Mouse (Mus musculus): ENCODE measurements around the gene I0C0044D17Rik. TPM values are rescaled to one million over a fixed set of nuclear protein-coding genes. Genes with fewer than 3 reads are reported as not detected.
"Not testable (repeated sequence)": the region's sequence is repeated elsewhere in the genome, so short reads cannot be mapped to it uniquely, and the experiment has no call there.

I0C0044D17Rik gene
- not detected for total RNA-seq (2021)

DNA sequence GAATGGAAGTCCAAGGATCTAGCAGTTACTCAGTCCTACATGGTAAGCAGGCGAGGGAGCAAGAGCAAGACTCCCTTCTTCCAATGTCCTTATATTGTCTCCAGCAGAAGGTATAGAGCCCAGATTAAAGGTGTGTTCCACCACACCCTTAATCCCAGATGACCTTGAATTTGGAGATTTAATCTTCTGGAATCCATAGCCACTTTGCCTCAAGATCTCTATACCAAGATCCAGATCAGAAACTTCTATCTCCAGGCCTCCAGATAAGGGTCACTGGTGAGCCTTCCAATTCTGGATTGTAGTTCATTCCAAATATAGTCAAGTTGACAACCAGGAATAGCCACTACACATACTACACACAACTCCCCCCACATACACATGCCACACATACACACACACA lies at the start of gene I0C0044D17Rik:
TSS of gene I0C0044D17Rik (minus strand) at position 101 of the 400 bp plus-strand sequence.
- DNase-seq (ENCODE audit: extremely low spot score in 1 of 2, low spot score in 1 of 2), result not testable (repeated sequence)

DNA sequence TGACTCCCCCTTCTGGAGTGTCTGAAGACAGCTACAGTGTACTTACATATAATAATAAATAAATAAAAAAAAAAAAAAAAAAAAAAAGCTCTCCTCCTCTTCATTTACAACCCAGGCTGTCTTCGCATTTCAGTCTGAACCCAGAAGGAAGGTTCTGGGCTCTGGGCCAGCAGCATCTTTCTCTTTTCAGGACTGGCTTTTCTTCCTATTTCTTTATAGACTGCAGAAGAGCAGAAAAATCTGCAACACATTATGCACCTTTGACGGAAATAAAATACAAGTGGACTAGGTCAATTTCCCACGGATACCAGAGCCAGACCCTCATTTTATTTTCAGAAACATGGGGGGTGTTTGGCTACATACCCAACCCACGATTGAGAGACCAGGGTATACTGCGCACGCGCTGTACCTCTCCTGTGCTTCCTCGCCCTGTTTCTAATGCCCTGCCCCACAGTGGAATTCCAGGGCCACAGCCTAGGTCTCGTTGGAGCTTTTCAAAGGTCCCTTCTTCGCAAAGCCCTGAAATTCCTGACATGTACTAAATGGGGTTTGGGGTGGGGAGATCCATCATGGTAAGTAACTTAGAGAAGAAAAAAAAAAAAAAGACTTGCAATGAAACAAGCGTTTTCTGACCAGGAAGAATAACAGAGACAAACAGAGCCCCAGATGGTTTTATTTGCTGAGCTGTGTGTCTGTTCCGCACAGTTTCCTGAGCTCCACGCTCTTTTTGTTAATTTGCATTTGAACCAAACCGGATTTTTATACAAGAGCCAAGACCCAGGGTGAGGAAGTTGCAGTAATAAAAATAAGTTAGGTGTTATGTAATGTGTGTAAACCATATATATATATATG lies 42.0 kb upstream of the I0C0044D17Rik start:
- DNase-seq (ENCODE audit: extremely low spot score in 1 of 2, low spot score in 1 of 2), result peak; percentile 14 to 46

DNA sequence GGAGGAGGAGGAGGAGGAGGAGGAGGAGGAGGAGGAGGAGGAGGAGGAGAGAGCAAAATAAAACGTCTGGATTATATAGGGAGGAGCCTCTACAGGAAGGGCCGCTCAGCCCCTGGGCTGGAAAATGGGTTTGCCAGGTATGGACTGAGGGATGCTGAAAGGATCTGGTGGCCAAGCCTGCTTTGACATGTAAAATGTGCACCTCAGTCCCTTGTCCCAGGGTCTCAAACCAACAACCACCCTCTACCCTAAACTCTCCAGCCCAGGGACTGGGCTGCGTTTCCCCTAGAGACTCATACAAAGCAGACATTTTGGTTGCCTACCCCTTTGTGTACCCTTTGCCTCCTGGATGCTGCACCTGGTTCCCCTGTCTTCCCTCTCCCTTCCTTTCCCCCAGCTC lies 40.9 kb upstream of the I0C0044D17Rik start:
- DNase-seq (ENCODE audit: extremely low spot score in 1 of 2, low spot score in 1 of 2), result no peak

DNA sequence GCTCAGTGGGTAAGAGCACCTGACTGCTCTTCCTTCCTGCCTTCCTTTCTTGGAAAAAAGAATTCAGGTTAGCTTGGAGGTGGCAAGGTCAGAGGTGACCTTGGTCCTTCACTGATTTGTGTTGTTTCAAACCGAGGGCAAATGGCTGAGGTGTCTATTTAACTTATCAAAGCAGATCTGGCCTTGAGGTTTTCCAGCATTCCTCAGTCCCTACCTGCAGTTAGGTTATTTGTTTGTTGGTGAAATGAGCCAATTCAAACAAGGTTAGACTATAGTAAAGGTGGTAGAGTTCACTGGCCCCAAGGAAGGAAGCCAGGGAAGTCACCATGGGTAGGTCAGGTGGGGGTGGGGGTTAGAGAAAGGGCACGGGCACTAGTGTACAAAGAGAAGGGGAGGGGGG lies 40.5 kb upstream of the I0C0044D17Rik start:
- DNase-seq (ENCODE audit: extremely low spot score in 1 of 2, low spot score in 1 of 2), result no peak

DNA sequence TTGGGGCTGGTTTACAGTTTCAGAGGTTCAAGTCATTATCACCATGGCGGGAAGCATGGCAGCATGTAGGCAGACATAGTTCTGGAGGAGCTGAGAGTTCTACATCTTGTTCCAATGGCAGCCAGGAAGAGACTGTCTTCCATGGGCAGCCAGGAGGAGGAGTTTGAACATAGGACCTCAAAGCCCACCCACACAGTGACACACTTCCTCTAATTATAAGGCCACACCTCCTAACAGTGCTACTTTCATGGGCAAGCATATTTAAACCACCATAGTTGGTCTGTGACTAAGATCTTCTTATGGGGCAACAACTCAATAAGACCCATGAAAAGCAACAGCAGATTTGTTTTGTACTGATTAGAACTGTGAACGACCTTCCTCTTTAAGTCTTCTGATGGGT lies 39.8 kb upstream of the I0C0044D17Rik start:
- no peak for DNase-seq (ENCODE audit: extremely low spot score in 1 of 2, low spot score in 1 of 2)

DNA sequence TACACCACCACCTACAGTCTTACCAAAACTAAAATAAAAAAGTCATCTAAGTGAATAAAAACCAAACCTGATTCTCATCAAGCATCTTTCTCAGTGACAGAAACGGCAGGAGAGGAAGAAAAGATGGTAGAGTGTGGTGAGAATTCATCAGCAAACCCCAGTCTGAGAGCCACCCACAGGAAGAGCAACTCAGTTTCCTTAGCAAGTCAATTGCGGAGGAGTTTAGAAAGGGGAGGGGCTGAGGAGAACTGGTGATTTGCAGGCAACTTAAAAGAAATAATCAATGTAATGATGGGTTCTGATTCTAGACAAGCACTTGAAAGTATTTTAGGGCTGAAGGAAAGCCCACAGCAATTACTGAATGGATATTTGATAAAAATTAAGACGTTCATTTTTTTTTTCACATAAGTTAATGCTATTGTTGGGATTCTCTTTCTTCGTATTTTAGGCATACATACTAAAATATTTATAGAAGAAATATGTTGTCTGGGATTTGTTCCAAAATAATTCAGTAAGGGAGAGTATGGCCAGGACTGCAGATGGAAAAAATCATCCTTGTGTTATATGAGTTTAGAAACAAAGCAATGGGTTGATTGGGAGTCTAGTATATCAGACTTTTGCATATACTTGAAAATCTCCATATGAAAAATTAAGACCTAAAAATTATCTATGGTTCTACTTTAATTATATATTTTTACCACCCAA lies 34.7 kb upstream of the I0C0044D17Rik start:
- no peak for DNase-seq (ENCODE audit: extremely low spot score in 1 of 2, low spot score in 1 of 2)

DNA sequence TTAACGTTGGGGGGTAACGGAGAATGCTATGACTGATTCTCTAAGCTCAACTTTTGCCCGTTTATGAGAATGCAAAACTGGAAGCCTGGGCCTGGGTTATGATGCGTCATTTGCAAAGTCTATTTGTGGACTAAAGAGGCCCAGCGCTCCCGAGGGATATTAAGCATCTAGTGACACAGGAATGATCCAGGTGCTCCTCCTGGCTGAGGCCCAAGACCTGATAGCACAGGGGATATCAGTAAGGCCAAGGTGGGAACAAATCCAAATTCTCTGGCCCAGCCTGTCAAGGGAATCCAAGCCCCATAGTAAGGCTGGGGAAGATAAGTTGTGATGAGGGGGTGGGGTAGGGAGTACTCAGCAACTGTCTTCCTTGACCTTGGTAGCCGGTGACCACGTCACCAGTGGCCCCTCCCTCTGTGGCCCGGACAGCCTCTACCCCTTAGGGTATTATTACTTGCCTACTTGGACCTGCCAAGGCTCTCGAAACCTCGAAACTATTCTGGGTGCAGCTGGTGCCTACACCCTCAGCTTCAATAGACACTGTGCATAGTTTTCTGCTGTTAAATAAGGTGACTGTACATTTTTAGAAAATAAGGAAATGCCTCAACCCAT lies 33.5 kb upstream of the I0C0044D17Rik start:
- no peak for DNase-seq (ENCODE audit: extremely low spot score in 1 of 2, low spot score in 1 of 2)

DNA sequence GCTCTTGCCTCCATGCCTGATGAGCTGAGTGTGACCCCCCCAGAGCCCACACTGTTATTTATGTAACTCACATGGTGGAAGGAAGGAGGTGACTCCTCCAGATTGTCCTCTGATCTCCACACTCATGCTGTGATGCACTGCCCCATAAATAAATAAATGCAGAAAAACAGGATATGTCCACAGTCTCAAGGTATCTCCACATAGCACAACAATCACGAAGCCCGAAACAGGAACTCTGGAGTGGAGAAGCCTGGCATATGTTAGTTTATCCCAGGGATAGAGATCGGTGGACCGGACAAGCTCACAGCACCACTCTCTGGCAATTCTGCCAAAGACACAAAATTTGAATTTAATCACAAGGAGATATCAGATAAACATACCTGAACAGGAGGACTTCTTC lies 30.3 kb upstream of the I0C0044D17Rik start:
- no peak for DNase-seq (ENCODE audit: extremely low spot score in 1 of 2, low spot score in 1 of 2)

DNA sequence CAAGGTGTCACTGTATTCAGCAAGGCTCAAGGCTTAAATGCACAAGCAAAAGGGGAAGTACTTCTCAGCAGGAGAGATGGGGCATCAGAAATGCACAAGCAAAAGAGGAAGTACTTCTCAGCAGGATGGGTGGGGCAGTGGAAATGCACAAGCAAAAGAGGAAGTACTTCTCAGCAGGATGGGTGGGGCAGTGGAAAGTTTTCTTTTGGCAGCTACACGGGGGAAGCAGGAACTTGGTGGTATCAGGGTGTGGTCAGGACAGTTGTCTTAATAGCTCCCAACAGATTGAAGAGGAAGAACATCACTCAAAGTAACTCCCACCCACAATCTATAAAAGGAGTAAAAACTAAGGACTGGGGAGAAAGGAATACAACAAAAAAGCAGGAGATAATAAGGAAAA lies 26.8 kb upstream of the I0C0044D17Rik start:
- DNase-seq (ENCODE audit: extremely low spot score in 1 of 2, low spot score in 1 of 2), result not testable (repeated sequence)

DNA sequence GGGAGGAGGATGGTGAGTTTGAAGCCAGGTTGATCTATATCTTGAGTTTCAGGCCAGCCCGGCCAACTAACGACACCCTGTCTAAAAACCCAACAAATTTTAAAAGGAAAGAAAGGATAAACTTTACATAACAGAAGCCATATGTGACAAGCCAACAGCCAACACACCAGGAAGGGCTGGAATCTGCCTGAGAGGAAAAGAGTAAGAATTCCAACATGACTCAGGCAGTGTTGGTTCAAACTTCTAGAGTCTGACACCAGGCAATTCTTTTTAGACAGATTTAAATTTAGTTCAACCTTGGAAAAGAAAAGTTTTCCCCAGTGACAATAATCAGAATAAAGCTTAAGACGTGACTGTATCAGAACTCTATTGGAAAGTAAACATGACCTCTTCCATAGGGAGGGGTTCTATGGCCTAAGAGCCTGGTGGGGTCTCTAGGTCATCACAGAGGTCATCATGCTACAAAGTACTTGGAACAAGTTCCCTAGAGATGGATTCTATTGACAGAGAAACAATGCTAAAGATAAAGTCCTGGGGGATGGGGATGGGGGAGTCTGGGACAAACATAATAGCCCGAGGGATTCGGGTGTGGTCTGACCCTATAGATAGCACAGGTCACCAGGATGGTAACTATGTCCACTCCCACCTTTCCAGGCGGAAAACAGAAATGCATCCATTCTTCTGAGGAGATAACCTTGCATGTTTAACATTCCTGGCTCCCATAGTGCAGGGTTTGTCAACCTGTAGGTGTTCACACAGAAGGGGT lies 23.7 kb upstream of the I0C0044D17Rik start:
- DNase-seq (ENCODE audit: extremely low spot score in 1 of 2, low spot score in 1 of 2), result no peak

DNA sequence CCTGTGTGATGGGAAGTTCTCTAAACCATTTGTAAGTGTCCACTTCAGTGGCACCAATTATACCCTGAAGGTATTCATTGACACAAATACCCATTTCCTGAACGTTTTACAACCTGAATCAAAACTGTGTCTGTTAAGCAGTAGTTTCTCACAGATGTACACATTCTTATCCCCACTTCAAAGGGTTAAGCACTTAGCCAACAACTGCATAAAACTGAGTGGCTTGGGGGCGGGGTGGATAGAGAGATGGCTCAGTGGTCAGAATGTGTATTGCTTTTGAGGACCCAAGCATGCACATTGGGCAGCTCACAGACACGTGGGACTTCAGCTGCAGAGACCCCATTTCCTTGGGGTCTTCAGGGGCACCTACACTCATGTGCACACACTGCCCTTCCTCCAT lies 22.8 kb upstream of the I0C0044D17Rik start:
- no peak for DNase-seq (ENCODE audit: extremely low spot score in 1 of 2, low spot score in 1 of 2)

DNA sequence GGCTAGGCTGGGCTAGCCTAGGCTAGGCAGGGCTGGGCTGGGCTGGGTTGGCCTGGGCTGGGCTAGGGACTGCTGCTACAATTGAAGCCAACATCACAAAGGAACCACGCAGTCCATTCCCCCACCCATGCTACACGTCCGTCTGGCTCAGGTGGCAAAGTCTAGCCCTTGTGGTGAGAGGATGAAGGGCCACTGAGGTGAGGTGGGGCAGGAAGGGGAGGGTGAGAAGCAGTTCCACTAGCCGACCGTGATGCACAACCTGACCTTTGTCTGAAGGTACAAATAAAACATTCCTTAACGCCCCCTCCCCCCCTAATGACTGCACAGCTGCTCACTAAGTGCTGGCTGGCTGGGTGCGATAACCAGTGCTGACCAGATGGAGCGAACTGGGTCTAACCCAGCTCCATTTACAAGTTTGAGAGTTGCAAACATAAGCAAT lies 22.1 kb upstream of the I0C0044D17Rik start:
- DNase-seq (ENCODE audit: extremely low spot score in 1 of 2, low spot score in 1 of 2), result no peak

DNA sequence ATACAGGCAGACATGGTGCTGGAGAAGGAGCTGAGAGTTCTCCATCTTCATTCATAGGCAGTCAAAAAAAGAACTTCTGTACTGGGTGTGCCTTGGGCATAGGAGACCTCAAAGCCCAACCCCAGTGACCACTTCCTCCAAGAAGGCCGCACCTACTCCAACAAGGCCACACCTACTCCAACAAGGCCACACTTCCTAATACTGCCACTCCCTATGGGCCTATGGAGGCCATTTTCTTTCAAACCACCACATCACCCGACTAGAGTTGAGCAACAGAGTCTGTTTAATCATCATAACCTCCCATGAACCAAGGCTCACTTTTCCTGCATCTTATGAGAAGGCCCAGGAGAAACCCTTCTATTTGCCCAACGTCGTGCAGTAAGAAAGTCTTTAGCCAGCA lies 21.6 kb upstream of the I0C0044D17Rik start:
- no peak for DNase-seq (ENCODE audit: extremely low spot score in 1 of 2, low spot score in 1 of 2)

DNA sequence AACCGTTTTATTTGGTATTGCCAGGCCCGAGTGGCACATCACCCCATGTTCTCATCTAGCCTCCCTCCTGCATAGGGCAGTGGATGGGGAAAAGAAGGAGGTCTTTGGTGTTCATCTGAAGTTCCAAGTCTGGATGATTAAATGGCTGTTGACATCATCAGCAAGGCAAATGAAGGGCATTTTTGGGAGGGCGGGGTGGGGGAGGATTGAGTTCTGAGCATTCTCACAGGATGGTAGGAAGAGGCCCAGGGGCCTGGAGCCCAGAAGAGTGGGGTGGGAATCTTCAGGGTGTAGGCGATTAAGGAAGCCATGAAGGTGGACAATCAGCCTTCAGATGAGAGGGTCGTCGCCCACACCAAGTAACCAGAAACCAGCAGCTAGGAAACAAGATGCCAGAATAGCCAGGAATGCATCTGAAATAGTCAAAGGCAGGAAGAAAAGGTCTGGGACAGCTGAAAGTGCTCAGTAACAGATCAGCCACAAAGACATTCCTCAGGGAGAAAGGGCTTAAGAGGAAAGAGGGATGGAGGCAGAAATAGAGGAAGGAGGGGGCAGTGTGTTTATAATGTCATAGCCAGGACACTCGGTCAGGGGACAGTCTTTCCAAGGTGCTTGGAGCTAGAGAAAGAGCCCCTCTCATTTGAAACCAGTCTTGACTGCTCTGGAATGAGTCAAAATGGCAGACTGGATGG lies 20.4 kb upstream of the I0C0044D17Rik start:
- DNase-seq (ENCODE audit: extremely low spot score in 1 of 2, low spot score in 1 of 2), result no peak

DNA sequence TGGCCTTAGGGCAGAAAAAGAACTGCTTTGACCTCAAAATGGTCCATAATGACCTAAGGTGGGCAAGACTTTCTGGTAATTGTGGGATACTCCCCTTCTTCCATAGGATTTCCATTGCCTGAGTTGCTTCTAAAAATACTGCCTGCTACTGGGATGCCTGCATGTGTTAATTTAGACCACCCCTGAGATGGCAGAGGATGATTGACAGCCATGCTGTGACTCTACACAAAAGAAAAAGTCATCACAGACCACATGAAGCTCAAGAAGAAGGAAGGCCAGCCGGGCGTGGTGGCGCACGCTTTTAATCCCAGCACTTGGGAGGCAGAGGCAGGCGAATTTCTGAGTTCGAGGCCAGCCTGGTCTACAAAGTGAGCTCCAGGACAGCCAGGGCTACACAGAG lies 17.6 kb upstream of the I0C0044D17Rik start:
- not testable (repeated sequence) for DNase-seq (ENCODE audit: extremely low spot score in 1 of 2, low spot score in 1 of 2)

DNA sequence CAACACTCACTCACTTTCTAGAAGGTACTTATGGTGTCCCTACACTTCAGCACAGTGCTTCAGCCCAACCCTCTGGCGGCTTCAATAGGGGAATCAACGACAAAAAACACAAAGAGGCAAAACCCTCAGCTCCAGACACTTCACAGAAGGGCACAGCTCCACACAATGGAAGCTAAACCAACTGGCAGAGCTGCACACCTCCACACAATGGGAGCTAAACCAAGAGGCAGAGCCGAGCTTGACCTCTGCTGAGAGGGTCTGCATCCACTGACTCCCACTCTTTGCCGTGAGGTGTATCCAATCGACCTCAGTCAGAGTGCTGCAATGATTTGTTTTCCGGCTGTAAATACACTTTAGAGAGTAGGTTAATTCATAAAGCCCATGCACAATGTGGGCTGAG lies 16.9 kb upstream of the I0C0044D17Rik start:
- no peak for DNase-seq (ENCODE audit: extremely low spot score in 1 of 2, low spot score in 1 of 2)

DNA sequence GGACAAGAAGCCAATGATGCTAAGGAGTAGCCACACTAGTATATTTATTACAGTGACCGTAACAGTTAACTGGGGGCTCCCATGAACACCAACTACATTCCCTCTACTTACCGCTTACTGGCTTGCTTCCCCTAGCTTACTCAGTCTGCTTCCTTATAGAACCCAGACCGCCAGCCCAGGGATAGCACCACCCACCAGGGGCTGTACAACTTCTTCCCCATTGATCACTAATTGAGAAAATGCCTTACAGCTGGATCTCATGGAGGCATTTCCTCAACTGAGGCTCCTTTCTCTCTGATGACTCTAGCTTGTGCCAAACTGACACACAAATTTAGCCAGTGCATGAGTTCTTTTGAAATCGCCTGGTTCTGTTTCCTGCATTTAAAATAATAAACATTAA lies 15.3 kb upstream of the I0C0044D17Rik start:
- no peak for DNase-seq (ENCODE audit: extremely low spot score in 1 of 2, low spot score in 1 of 2)

DNA sequence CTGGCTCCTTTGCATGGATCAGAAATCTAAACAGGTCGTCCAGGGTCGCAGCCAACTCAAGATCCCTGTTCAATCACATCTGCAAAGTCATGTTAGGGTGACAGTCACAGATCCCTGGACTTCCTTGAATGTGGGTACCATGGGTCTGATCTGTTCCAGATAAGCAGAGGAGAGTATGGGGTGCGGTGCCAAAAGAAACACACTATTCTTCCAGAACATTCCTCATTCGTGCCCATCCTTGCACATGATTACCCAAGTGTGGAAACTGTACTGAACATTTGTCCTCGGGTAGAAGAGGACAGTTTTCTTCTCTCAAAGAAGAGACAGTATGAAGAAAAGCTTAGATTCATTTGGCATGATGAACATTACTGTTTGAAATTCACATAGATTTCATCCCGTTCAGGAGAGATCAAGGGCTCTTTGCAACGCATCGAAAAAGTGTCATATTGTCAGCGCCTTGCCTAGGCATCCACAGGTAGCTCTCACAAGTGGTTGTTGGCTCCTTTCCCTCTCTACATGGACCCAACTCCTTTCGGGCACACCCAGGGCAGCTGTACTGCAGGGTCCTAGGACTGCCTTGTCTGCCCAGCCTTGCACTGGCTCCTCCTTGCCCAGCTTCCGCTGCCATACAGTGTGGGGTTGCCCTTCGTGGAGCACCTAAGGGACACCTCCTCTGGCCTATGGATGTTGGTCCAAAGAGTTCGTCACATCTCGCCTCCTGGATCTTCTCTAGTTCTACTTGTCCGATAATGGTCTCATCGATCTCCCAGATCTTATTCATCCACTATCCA lies 14.3 kb upstream of the I0C0044D17Rik start:
- DNase-seq (ENCODE audit: extremely low spot score in 1 of 2, low spot score in 1 of 2), result no peak

DNA sequence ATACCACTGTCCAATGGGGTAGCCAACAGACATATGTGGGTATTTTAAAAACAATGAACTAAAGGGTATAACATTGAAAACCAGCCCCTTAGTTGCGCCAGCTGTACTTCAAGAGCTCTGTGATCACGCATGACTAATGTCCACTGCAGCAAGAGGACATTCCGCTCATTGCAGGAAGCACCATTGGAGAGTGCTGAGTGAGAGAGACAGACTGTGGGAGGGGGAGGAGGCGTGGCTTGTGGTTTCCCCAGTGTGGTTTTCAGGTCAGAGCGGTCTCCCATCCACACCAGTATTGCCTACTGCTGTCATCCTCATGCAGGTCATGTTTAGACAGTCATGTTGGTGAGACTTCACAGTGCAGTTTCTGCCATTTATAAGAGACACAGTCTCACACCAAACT lies 12.9 kb upstream of the I0C0044D17Rik start:
- no peak for DNase-seq (ENCODE audit: extremely low spot score in 1 of 2, low spot score in 1 of 2)
